Mouse (Mus musculus) kidney, adult 10 weeks (tissue): Measurements from ENCODE around the gene Pla2g4b. TPM values are rescaled to one million over a fixed set of nuclear protein-coding genes. Genes with fewer than 3 reads are reported as not detected.

Experiments used
- polyA plus RNA-seq: library from polyadenylated mRNA; stranded (reverse); fragments of 350-450 nt; fragmentation: Illumina TruSeq; extraction: RNeasy Lipid Tissue Mini Kit (QIAGEN cat#74804); gene quantifications from one replicate; pipeline ENCODE4 v1.2.3, GENCODE M21; 2014; ENCODE audit warnings: low read depth, low replicate concordance

Gene Pla2g4b
- polyA plus RNA-seq: 0.28 TPM

DNA sequence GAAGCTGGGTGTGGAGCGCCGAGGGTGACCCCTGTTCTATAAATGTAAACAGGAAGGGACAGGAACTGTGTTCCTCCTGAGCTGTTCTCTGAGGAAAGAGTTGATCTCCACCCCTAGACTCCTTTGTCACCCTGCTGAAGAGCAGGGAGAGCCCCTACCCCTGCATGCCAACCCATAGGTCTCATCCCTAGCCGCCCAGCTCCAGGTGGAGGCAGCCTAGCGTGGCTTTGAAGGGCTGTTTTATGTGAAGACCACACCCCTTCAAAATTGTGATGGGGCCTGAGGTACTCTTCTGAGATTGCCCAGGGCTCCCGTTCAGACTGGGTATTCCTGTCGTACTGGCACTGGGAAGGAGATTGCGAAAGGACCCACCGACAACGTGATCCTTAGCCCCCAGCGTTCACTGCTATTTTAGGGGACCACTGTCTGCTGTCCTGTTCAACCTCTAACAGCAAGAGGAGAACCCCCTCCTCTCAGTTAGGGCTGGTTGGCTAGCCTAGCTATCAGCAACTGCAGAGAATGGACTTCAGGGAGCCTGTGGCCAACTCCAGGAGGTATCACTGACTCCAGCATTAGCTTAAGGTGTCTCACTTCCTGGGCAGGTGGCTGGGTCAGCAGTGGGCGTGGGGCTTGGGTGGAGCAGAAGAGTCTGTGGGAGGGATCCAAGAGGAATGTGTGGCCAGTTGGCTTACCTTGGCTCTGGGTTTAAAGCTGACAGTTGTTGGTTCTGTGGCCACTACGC lies at the start of gene Pla2g4b:
Gene Pla2g4b, plus strand, starts transcription at position 692 of the 742 bp plus-strand sequence.

DNA sequence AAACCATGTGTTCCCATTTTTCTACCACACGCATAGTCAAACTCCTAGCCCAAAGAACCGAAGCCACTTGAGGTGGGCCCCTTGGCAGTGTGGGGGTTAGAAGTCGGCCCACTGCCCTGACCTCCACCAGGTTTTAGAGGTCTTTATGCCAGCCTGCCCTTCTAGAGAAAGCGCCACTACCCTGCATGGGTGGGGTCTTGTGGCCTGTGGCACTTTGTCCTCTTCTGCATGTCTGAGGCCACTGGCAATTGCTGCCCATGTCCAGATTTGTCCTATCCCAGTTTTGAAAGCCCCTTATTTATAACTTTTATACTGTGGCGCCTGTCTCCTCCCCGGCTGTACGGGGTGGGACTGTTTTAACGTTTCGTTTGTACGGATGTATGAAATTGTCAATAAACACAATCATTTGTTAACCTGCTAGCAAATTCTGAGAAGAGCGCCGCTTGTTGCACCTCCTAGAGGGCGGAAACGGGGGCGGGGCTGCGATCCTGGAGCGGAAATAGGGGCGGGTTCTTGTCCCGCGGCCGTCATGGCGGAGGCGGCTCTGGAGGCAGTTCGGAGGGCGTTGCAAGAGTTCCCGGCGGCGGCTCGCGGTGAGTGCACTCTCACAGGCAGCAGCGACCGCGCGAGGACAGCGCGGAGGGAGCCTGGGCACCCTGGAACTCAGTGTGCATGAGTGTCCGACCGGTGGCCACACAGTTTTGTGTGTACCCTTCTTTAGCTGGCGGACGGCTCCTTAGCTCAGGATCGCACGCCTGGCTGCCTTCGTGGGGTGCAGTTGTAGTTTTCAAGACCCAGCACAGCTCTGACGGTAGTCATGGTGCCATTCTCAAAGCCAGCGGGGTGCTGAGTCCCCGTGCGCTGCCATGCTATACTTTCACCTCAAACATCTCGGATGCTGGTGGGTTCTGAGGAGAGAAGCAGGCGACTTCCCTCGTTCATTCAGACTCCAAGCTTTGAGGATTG lies 6.0 kb upstream of the Pla2g4b start, which contains the start of the genes Jmjd7 and Gm28042:
Gene Jmjd7, plus strand, starts transcription at position 500 of the 966 bp plus-strand sequence.
Gene Gm28042, plus strand, starts transcription at position 510 of the 966 bp plus-strand sequence.

Other genes starting within 250 kb of the Pla2g4b start
- gene Rpap1, start 245.9 kb upstream of the Pla2g4b start, polyA plus RNA-seq: 0.44 TPM
- gene Tyro3, start 235.7 kb upstream of the Pla2g4b start, polyA plus RNA-seq: 0.44 TPM
- gene Mga, start 136.2 kb upstream of the Pla2g4b start, polyA plus RNA-seq: 30.2 TPM
- gene Mapkbp1, start 60.7 kb upstream of the Pla2g4b start, polyA plus RNA-seq: 1.6 TPM
- not detected for gene Jmjd7, start 5.9 kb upstream of the Pla2g4b start, polyA plus RNA-seq
- gene Gm28042, start 5.9 kb upstream of the Pla2g4b start, polyA plus RNA-seq: not detected
- 25.4 TPM for gene Ehd4, start 121.2 kb downstream of the Pla2g4b start, polyA plus RNA-seq
- not detected for gene Pla2g4e, start 211.9 kb downstream of the Pla2g4b start, polyA plus RNA-seq